Mouse (Mus musculus) left cerebral cortex, postnatal 36 days (tissue): ENCODE measurements around the gene Gca. TPM values are rescaled to one million over a fixed set of nuclear protein-coding genes. Genes with fewer than 3 reads are reported as not detected.

ENCODE experiments used
- total RNA-seq, 2 experiments: library from RNA; stranded (reverse); gene quantifications; 2 replicates each; pipeline ENCODE4 v1.2.3; 2021

Gca gene
- total RNA-seq, 2 experiments from 2014 or later, result 15.5 to 24.5 TPM

Other genes starting within 250 kb of the Gca start
- gene Gcg, start 180.6 kb upstream of the Gca start, total RNA-seq, result not detected
- gene Fap, start 90.2 kb upstream of the Gca start, total RNA-seq, result 1 to 10 TPM; 4.3 to 4.5 TPM
- 1 to 10 TPM; 3.2 to 3.5 TPM for gene Ifih1, start 18.0 kb upstream of the Gca start, total RNA-seq